Mouse (Mus musculus) thymus, adult 18-20 months (tissue): Measurements from ENCODE around the gene Cops4.
A peak's percentile ranks its signal among the peaks of the same experiment; 100 is the strongest.

Source experiments
- DNase-seq, 2 experiments: peaks; one replicate each; pipeline ENCODE4 v3.0.0; 2022; ENCODE audit warnings: mixed read lengths in 2 of 2

The Cops4 gene

DNA sequence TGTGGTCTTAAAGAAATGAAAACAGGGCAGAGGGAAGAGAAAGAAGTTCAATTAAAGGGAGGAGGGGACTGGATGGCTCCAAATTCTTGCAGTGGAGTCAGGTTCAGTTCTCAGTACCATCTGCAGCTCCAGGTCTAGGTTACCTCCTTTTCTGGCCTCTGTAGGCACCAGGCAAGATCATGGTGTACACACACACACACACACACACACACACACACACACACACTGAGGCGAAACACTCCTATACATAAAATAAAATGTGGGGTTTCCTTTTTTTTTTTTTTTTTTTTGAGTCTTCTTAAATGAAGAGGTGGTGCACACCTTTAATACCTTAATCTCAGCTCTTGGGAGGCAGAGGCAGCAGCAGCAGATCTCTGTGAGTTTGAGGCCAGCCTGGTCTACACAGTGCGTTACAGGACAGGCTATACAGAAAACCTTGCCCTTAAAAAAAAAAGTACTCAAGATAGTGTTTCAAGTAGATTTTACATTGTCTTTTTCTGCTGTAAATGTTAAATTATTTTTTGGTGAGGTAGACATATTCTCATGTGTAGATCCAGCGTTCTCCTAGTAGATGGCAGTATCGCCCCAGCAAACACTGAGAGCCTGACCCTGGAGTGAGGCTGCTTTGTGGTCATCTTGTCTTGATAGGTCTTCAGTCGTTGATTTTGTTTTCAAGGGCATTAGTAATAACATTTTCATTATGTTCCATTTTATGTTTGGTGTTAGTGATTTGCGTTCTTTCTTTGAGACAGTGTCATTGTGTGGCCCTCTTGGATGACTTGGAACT, 28.4 kb downstream of the Cops4 start:
- no peak for DNase-seq

DNA sequence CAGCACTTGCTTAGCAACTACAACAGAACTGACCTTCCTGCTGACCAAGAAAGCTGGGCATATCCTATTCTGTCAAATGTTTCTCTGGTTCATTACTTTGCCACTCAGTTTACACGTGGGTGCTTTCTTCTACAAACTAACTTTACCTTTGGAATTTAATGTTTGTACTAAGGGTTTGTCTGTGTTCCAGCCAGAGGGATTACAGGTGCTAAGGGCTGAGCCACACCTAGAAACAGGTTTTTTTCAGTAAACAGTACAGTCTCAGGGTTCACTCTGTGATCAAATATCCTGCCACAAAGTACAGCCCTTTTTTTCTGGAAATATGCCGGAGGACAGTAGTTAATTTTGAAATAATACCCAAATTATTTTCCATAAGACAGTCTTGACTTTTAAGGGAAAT, 30.1 kb downstream of the Cops4 start:
- DNase-seq = no peak

DNA sequence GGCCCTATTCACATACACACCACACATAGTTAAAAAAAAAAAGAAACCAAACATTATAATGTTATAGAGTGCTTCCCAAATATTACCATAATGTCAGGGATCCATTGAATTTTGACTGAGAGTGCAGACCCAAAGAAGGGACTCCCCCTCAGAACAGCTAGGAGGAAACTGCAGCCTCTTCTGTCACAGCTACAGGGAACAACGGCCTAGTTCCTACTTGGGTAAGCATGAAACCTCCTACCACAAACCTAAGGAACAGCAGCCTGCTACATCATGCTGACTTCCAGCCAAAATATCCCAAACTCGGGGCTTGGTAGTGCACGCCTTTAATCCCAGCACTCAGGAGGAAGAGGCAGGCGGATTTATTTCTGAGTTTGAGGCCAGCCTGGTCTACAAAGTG, 31.2 kb downstream of the Cops4 start:
- DNase-seq = no peak

- DNase-seq = no peak
These were observed 32.0 kb downstream of the Cops4 start for GRCm38 (mm10) chr5:100550151-100550550.

DNA sequence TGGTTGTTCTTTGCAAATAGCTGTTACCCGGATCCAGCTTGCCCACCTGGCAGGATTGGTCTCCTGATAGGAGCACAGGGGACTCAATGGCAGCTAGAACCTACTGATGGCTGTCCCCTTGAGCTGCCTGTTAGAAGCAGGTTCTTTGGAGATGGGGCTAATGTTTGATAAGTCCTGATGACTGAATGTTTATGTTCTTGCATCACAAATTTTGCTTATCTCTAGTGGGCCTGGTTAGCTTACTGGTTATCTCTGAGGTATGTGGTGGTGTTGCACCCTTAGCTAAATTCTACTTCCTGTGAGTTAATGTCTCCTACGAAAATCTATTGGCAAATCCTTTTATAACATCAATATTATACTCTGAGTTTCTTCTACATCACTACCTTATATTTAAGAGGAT, 33.8 kb downstream of the Cops4 start:
- DNase-seq = no peak

GRCm38 (mm10) chr5:100553426-100553825, 35.3 kb downstream of the Cops4 start:
- DNase-seq = no peak

- DNase-seq = no peak
These were observed 38.9 kb downstream of the Cops4 start for GRCm38 (mm10) chr5:100557019-100557418.

- DNase-seq = no peak
These were observed 39.4 kb downstream of the Cops4 start for GRCm38 (mm10) chr5:100557537-100557936.

DNA sequence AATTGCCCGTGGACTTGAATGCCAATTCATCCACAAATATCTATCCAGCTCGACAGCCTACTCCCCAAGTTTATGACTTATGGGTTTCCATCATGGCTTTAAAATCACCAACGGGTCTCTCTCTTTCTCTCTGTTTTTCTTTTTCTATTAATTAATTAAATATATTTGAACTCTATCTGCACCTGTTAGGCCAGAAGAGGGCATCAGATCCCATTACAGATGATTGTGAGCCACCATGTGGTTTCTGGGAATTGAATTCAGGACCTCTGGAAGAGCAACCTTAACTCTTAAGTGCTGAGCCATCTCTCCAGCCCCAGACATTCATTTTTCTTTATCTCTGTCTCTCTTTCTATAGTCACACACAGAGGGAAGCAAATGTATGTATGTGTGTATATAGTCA, 40.7 kb downstream of the Cops4 start:
- no peak for DNase-seq

GRCm38 (mm10) chr5:100559357-100559756, 41.2 kb downstream of the Cops4 start:
- DNase-seq = no peak

GRCm38 (mm10) chr5:100562702-100563101, 44.6 kb downstream of the Cops4 start:
- no peak for DNase-seq

DNA sequence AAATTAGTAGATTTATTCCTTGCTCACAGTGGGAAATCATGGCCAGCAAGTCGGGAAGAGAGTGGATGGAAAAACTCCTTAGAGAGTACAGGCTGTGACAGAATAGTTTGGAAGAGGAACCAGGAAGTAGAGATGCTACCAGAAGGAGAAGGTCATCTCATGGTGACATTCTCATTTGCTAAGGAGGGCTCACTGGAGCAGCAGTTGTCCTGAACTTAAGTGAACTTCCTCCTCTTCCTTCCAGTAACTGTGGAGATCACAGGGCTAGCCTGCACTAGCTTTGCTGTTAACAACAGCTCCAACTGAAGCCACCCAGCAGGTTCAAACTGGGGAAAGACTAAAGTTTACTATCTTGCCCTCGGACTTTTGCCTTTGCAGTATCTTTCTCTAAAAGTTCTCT, 48.7 kb downstream of the Cops4 start:
- DNase-seq = no peak

DNA sequence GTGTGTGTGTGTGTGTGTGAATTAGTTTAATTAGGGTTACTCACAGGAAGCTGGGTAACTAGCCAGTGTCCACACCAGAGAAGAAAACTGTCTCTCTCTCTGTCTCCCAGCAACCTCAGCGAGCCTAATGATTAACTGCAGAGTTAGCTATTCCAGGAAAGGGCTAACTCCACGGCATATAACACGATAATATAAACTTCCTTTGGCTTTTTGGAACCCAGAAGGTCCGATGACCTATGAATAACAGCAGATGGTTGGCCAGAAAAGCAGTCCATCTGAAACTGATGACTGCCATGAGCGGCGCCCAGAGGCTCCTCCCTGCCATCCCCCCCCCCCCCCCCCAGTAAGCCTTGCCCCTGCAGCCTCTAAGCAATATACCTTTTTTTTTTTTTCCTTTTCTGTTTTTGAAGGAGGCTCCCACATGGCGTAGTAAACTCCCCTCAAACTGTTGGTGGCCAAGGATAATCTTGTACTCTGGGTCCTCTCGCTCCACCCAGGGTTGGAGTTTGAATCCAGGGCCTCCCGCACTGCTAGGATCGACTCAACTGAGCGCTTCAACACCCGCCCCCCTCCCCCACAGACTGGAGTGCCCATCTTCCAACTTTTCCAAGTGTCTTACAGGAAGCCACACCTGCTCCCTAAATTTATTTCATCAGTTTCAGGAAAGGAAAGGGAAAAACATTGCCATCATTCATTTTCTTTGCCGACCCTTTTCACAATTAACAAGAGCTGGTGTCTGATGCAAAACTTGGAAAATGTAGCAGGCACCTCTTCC, 49.3 kb downstream of the Cops4 start:
- no peak for DNase-seq

DNA sequence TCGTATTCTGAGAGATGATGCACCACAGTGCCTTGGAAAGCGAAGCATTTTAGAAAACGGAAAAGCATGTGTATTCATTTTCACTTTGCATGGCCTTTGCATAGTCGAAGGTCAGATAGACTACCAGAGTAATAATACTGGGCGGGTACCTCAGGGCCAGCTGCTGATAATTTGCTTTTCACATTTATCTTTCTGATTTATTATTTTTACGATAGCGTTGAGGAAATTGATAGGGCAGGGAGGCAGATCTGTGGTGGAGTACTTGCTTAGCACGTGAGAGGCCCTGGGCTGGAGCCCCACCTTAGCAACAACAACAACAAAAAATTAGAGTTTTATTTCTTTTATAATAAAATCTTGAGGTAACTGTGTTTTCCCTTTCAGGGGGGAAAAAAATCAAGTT, 50.1 kb downstream of the Cops4 start:
- no peak for DNase-seq

DNA sequence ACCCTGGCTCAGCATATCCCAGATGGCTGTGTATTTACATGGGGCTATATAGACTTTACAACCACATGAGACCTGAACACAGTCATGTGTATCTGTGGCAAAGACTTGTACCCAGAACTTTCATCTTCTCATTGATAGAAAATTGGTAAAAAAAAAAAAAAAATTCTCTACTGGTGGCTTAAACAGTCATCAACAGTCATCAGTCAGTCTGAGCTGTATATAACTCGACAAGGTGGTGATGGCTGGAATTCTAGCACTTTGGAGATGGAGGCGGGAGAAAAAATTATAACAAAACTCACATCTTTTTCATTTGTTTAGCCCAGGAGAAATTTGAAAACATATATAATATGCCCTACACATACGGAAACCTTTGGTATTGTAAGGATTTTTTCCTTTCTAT, 50.7 kb downstream of the Cops4 start:
- DNase-seq = no peak

DNA sequence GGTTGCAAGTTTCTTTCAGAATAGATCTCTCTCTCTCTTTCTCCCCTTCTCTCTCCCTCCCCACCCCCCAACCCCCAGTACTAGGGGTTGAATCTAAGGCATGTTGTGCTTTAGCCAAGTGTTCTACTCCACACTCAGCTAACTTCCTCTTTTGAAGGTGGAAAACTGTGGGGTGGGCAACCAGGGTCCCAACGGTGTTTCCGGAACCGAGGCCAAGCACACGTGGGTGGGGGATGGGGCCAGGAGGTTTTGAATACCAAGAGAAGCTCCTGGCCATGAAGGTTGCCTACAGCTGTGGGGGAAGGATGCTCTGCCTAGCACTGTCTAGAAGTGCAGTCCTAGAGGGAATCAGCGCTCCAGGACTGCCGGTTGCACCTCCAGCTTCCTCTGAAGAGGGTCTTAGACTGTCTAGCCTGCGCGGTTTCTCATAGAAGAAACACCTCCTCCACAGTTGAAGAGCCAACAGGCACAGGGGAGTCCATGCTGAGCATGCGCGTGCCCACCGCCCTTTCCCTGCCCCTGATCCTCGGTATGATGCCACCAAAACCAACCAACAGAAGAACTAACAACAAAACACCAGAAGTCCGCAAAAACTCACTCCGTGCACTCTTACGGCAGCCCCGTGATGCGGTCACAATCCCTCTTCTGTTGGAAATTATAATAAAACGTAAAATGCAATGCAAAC, 51.3 kb downstream of the Cops4 start:
- peak; percentile 19 to 44 for DNase-seq

DNA sequence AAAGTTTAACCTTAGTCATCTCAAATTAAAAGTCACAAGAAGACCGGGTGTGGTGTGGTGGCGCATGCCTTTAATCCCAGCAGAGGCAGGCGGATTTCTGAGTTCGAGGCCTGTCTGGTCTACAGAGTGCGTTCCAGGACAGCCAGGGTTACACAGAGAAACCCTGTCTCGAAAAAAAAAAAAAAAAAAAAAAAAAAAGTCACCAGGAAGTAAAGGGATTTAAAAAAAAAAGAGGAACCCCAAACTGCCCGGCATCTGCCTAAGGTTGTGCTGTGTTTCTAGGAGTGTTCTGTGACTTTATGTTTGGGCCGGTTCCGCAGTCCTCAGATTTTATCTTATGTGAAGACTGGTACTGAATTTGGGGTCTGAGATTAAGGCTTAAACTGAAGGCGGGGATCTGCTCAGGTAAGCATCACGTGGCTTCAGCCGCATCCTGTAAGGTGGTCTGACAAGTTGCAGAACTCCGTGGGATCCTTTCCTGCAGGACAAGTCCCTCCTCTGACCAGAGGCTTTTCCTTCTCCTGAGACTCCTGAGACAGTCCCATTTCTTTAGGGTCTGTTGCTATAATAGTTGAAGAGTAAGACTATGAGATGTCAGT, 52.0 kb downstream of the Cops4 start:
- DNase-seq = no peak

GRCm38 (mm10) chr5:100570716-100571115, 52.6 kb downstream of the Cops4 start:
- peak in 1 of 2 experiments; percentile 12 for DNase-seq

GRCm38 (mm10) chr5:100572069-100572468, 54.0 kb downstream of the Cops4 start, which contains the start of gene Plac8:
Gene Plac8, minus strand, starts transcription at chr5:100572245.
- DNase-seq = no peak

DNA sequence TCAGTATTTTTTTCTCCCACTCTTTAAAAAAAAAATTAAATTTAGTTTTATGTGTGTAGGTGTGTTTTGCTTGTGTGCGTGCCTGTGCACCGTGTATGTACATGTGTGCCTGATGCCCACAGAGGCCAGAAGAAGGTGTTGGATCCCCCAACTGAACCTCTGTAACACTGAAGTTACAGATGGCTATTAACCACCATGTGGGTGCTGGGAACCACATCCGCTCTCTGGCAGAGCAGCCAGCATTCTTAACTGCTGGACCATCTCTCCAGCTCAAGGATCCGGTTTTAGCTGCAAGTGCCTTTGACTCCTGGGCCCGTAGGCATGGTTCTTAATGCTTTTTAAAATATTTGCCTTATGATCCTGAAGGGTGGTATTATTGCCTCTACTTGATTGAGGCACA, 55.1 kb downstream of the Cops4 start:
- DNase-seq = no peak

DNA sequence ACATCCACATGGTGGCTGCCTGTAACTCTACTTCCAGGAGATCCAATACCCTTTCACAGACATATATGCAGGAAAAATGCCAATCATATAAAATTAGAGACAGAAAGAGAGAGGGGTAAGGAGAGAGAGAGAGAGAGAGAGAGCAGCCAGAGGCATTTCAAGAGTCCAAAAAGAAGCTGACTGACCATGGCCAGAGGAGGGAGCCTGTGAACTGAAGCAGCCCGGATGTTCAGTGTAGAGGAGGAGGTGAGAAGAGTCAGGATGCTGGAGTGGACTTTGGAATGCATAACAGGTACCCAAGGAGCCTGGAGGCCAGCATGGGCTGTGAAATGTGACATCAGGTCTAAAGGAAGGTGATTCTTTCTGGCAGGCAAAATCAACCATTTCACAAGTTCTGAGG, 56.7 kb downstream of the Cops4 start:
- DNase-seq = no peak

- no peak for DNase-seq
These were observed 60.8 kb downstream of the Cops4 start for GRCm38 (mm10) chr5:100578863-100579411.
